Mouse (Mus musculus) 3134 (cell line): ENCODE data around the gene Bmpr1a.
A peak's percentile ranks its signal among the peaks of the same experiment; 100 is the strongest.
"Not testable (repeated sequence)": the region's sequence is repeated elsewhere in the genome, so short reads cannot be mapped to it uniquely, and the experiment has no call there.

ENCODE experiments used
- DNase-seq: peaks from one replicate; pipeline ENCODE4 v3.0.0-alpha.2; 2011; ENCODE audit warnings: low spot score; ENCODE audit not compliant: insufficient read length; ENCODE audit errors: extremely low read depth

Bmpr1a gene

DNA sequence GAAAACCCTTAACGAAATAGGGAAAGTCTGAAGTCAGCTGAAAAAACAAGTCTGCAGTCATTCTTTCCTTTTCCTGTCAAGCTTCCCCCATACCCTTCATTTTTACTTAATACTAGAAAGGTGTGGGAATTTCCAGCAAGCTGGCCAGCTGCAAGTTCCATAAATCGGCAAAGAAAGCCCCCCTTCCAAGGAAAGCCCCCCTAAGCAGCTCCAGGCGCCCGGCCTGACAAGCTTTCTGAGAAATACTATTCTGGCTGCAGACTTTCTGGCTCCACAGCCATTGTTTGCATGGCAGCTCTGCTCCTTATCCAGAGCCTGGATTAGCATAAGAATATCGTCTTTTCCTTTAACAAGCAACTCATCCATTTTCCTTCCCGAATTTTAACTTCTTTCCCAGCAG is 49.5 kb downstream of the Bmpr1a start:
- DNase-seq, result no peak

DNA sequence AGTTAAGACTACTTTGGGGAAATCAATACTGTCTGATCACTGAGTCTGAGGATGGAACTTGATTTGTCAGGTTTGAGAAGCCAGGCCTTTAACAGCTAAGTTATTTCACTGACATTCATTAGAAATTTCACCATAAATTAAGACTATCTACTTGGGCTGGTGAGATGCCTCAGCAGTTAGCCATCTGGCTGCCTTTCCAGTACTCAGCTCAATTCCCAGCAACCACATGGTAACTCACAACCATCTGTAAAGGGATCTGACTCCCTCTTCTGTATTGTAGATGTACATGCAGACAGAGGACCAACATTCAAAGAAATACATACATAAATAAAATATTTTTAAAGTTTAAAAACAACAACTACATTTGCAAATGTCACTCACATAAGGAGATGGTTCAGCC is 51.3 kb downstream of the Bmpr1a start:
- DNase-seq, result no peak

DNA sequence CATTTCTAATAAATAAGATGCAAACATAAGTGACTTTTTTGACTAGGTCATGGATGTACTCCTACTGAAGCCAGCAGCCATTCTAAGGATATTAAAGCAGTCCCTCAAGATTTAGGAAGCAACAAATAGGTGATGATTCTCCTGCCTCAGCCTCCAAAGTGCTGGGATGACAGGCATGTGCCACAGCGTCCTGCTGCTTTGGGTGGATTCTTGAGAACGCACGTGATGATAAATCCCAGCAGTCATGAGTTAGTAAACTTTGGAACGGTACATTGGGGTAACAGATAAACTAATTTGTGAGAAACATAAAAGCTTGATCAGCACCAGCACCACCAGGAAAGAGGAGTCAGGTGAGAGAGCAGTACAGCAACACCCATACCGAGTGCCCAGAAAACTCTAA is 52.7 kb downstream of the Bmpr1a start:
- DNase-seq, result no peak

DNA sequence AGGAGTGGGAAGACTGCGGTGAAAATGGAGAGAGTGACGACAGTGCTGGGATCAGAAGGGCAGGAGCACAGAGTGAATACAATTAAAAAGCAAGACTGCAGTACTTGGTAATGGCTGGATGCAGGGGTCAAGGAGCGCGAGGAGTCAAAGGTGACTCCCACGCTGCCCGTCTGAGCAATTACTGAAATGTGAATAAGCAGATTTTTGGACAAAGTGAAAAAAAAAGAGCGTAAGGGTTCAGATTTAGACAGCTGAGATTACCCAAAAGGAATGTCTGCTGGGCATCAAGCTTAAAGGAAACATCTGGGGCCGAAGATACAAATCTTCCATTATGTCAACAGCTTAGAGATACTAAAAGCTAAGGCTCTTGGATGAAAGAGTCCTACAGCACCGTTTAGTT is 53.3 kb downstream of the Bmpr1a start:
- DNase-seq, result no peak

DNA sequence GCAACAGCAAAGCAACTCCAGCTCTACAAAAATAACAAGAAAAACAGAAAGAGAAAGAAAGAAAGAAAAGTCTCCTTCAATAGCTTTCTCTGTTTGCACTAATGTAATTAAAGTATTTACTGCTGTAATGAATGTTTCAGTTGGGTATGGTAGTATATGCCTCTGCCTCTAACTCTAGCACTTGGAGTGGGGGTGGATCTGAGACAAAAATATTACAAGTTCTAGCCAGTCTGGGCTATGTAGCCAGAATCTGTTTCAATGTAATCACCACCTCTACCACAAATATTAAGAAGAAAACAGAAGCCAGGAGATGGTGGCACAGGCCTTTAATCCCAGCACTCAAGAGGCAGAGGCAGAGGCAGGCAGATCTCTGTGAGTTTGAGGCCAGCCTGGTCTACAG is 54.7 kb downstream of the Bmpr1a start:
- no peak for DNase-seq

DNA sequence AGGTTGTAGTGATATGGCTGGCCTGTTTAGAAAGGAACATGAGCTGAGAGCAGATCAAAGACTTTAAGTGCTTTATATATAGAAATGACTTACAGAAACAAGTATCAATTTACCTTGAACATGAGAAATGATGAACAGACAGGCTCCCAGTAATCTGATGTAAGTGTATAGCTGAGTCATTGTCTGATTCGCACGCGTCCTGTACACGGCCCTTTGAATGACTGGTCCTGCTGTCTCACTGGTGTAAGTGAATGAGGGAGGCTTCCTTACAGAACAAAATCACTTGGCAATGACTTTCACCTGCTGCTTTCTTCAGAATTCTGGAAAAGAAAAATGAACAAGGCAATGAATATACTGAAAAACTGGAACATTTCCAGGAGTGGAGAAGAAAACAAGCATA is 55.5 kb downstream of the Bmpr1a start:
- no peak for DNase-seq

DNA sequence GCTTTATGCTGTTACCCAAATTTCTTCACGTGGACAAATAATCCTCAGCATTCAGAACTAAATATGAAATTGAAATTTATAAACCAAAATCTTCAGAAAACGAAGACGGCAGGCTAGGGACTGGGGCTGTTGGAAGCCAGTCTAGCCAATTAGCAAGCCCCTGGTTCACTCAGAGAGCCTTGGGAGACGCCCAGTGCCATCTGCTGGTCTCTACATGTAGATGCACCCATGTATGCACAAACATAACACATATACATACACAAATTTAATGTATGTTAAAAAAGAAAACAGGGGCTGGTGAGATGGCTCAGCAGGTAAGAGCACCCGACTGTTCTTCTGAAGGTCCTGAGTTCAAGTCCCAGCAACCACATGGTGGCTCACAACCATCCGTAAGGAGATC is 56.5 kb downstream of the Bmpr1a start:
- DNase-seq, result no peak

DNA sequence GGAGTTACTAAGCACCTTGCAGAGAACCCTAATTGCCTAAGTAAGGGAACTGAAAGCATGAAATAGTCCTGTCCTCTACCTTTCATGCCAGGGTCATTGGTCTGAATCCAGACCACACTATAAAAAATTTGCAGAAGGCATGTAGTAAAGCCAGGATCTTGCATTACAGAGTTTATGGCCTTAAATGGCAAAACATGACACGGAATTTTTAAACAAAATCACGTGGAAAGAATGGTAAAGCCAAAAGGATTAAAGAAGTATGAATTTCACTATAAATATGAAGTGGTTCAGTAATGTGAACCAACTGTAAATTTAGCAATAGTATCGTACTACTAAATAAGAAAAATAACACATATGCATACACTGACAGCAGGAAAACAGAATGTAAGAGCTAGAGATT is 57.8 kb downstream of the Bmpr1a start:
- no peak for DNase-seq

DNA sequence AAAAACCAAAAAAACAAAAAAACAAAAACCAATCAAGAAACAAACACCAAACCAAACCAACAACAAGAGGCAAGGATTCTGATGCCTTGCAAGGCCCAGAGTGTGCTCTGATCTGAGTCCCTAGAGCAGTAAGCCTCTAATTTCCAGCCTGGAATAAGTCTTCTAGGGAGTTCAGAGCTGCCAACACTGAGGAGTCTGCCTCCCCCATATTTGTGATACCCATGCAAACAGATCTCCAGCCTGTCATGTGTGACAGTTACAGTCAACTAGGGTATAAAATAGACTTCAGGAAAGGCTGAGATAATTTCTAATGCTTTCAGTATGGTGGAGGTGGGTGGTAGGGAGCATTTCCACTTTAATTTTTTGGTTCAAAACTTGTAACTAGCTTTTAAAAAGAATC is 58.2 kb downstream of the Bmpr1a start:
- DNase-seq, result no peak

DNA sequence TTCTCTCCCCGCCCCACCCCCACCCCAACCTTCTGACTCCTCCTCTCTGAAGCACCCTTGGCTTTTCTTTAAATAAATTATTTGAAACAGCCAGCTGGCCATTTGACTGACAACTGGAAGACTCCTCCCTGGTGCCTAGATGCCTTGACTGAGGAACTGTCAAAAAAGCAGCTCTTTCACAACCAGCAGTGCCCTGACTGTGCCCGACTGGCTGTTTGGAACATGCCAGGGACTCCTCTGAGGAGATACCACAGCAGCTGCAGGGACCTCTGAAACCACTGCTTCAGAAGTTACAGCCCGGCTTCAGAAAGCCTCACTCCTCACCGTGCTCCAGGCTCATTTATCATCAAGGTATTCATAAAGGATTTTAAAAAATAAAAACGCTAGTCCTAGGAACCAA is 58.8 kb downstream of the Bmpr1a start:
- DNase-seq, result no peak

DNA sequence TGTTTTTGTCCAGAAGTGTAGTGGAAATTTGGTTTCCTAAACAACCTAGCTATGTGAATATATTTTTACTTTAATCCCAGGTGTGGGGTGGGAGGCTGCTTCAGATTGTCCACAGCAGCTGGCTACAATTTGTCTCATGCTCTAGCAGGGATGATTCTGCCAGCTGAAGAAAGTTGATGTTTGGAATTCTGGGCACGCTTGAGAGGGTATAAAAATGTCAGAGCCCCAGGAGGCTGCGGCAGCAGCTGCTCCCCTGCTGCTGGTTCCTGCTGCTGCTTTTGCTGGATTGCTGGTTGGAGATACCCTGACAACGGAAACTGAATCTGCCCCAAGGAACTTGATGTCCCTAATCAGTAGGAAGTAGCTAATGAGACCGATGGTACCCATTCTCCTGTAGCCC is 60.6 kb downstream of the Bmpr1a start:
- no peak for DNase-seq

DNA sequence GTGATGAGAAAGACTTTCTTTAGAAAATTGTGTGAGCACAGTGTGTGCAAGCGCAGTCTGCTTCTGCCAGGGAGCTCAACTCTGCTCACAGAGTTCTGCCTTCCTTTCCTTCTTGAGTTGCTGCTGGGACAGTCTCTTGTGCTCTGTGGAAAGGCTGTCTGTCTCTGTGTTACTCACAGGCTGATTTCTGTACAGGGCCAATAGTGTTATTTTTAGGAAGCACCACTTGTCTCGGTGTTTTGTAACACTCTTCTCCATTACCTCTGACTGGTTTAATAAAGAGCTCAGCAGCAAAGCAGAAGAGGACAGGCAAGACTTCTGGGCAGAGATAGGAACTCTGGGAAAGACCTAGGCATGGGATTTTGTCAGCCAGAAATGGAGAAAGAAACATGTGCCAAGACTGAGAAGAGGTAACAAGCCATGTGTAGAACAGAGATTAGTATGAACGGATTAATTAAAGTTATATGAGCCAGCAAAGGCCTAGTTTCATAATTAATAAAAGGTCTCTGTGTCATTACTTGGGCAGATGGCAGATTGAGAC is 62.5 kb downstream of the Bmpr1a start:
- no peak for DNase-seq

DNA sequence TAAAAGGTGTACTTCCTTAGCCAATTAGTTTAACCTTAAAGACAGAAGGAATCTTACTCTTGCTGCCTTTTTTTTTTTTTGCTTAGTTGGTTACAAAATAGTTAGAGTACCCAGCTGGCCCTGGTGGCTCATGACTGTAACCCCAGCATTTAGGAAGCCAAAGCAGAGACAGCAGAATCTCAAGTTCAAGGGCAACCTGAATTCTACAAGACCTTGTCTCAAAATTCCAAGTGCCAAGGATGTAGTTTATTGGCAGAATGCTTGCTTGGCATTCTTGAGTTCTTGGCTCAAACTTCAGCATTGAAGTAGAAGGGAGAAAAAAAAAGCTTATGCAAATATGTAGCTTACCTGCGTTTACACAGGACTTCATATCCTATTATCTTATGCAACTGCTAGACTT is 74.1 kb downstream of the Bmpr1a start:
- no peak for DNase-seq

DNA sequence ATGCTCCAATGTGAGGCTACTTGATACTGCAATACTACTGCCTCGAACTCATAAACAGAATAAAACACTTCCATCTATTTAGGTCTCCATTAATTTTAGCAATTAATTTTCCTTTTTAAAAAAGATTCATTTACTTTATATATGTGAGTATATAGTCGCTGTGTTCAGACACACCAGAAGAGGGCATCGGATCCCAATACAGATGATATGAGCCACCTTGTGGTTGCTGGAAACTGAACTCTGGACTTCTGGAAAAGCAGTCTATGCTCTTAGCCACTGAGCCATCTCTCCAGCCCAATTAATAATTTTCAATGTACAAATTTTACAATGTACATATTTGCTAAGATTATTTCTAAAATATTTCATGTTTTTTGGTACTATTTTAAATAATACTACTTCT is 74.9 kb downstream of the Bmpr1a start:
- DNase-seq, result no peak

DNA sequence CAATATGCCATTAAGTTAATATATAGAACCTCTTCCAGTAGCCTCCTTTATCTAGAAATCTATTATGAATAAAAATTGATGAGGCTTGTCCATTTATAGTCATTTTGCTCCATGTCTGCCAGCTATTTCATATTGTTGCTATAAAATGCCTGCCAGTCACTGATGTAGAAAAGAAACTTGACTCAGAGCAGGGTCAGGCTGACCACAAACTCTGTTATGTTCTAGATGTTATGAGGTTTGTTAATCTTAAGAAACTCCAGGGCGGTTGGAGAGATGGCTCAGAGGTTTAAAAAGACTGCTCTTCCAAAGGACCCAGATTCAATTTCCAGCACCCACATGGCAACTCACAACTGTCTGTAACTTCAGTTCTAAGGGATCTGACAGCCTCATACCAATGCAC is 82.1 kb downstream of the Bmpr1a start:
- DNase-seq, result peak; percentile 35

DNA sequence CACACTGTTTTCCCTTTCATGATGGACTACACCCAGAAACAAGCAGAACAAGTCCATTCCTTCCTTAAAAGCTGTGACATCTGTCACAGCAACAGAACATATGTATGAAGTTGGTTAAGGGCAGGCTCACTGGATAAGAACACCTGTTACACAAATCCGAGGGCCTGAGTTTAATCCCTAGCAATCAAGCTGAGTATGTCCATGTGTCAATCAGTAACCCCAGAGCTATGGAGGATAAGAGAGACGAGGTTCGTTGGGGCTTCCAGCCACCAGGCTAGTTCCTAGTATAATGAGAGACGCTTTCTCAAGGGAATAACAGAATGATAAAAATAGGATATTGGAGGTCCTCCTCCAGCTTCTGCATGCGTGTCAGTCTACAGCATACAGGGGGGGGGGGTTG is 85.6 kb downstream of the Bmpr1a start:
- DNase-seq, result no peak

DNA sequence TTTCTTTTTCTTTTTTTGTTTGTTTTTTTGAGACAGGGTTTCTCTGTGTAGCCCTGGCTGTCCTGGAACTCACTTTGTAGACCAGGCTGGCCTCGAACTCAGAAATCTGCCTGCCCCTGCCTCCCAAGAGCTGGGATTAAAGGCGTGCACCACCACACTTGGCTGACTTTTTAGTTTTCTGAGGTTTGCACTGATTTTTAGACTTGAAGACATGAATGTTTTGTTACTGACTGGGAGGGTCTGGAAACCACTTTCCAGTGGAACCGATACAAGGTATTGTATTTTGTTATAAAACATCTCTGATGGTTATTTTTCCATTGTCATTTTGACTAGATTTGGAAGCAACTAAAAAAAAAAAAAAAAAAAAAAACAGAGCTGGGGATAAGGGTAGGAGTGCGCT is 86.2 kb downstream of the Bmpr1a start:
- DNase-seq, result not testable (repeated sequence)

DNA sequence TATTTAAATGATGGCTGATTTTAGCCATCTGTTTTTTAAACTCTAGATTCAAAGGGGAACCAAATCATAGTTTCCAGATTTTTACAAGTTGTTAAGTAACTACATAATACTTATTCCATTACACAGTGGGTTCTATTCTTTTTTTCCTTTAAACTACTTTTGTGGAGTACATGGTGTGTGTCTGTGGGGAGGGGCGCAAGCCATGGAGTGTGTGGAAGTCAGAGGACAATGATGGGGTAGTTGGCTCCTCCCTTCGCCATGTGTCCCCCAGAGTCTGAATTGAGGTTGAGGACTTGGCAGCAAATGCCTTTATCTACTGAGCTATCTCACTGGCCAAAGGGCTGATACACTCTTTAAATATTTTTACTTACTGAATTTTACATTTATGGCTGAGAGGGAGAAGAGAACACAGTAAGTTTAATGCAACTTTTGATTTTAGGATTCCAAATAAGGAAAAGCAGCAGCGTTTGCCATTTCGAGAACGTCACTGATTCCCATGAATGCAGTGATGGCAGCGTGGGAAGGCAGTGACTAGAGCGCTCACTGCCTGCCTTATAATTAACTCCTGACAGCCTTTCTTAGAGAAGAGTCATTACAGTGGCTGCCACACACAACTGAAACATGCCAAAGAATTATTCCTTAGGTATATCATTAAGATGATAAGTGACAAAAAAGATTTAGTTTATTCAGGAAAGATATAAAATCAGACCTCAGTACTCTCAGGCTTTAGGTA is 90.8 kb downstream of the Bmpr1a start:
- DNase-seq, result no peak

DNA sequence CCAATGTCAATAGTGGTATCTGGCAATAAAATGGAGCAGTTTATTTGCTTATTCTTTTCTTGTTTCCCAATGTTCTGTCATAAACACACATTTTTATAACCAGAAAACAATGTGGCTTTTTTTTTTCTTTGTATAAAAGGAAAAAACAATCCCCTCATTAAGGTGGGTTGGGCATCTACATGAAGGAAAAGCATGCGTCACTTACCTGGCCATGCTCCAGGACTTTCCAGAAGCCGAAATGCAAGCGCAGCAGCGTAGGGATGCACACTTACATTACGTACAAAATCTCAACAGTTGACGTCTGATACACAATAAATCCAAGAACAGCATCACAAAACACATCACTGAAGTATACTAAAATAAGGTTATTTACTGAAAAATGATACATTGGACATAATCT is 92.4 kb downstream of the Bmpr1a start:
- DNase-seq, result no peak

DNA sequence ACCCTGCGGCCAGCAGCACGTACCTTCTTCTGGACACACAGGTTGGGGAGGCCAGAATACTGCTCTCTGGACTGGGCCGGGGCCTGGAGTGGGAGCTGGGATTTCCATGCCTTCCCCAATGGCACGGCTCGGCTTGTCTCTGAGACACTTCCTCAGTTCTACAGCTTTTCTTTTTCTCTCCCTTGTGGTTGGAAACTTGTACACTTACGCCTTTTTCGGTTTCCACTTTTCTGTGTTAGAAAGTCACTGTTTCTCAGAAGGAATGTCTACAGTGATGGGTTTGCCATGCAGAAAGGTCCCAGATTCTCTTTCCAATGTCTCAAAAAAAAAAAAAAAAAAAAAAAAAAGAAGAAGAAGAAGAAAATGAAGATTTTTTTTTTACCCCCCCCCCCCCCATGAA is 99.7 kb downstream of the Bmpr1a start:
- DNase-seq, result no peak

DNA sequence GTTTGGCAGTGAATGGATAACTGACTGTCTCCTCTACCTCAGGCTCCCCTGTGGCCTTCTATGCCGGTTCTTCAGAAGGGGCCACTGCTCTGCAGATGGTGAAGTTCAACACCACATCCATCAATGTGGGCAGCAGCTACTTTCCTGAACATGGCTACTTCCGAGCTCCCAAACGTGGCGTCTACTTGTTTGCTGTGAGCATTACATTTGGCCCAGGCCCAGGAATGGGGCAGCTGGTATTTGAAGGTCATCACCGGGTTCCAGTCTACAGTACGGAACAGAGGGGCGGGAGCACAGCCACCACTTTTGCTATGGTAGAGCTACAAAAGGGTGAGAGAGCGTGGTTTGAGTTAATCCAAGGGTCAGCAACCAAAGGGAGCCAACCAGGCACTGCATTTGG is 100.3 kb downstream of the Bmpr1a start:
- DNase-seq, result no peak

DNA sequence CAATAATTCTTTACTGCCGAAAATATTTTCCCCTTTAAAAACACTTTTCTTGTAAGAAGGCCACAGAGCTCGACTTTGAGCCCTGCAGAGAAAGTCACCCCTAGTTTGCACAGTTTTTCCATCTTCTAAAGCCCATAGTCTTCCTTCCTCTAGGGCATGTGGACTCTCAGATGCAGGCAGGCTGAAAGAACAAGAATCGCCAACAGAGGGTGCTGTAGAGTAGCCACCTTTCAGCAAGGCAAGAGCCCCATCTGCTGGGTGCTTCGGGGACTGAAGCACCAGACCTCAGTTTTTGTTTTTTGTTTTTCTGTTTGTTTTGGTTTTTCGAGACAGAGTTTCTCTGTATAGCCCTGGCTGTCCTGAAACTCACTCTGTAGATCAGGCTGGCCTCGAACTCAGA is 102.0 kb downstream of the Bmpr1a start:
- DNase-seq, result peak; percentile 30

DNA sequence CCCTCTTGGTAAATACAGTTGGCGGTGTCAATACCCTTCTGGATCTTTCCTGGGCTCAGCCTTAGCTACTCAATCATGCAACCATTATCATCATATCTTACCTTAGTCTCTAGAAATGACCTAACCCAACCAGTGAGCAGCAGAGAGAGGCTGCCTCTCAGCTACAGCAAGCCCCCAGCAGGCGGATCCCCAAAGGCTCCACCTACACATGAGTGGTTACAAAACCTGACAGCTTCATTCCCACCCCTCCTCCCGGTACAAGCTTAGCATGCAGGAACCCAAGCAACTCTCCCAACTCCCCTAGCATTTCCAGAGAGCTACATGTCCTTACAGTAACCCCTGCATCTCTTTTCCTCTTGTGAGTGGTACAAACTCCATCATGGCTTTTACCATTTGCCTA is 103.1 kb downstream of the Bmpr1a start:
- no peak for DNase-seq
